Mouse (Mus musculus) neural tube, embryonic 10.5 days (tissue): ENCODE data around the gene Adgb.

Source experiments
- DNase-seq: peaks from one replicate; pipeline ENCODE4 v3.0.0-alpha.2; 2017; ENCODE audit warnings: low spot score; ENCODE audit errors: extremely low spot score

Gene Adgb

GRCm38 (mm10) chr10:10352184-10352583 is 119.9 kb downstream of the Adgb start:
- no peak for DNase-seq

GRCm38 (mm10) chr10:10350550-10350949 is 121.6 kb downstream of the Adgb start:
- DNase-seq: no peak

GRCm38 (mm10) chr10:10343930-10344329 is 128.2 kb downstream of the Adgb start:
- DNase-seq: no peak

- DNase-seq: no peak
Observed at GRCm38 (mm10) chr10:10325560-10325959, 146.6 kb downstream of the Adgb start.

- DNase-seq: no peak
Observed at GRCm38 (mm10) chr10:10322961-10323360, 149.2 kb downstream of the Adgb start.

- peak; percentile 46 for DNase-seq
Observed at GRCm38 (mm10) chr10:10321119-10321781, 150.9 kb downstream of the Adgb start.

- DNase-seq: no peak
Observed at GRCm38 (mm10) chr10:10320364-10321083, 151.6 kb downstream of the Adgb start.

DNA sequence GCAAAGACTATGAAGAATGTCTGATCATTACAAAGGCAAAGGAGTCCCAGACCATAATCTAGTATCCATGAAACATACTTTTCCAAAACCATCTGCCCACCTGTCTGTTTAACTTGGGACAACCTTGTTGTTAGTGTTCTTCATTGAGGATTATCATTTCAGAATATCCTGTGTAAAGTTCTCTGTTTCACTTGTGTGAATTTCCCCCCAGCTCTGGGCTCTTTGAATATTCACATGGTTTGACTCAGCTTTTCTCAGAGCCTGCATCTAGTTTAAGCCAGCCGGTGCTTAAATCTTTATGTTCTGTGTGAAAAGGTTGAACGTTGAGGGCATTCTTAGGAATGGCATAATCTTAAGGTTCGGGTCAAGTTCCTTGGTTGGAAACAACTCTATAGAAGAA is 154.0 kb downstream of the Adgb start:
- no peak for DNase-seq

- DNase-seq: no peak
Observed at GRCm38 (mm10) chr10:10315631-10316030, 156.5 kb downstream of the Adgb start.

- DNase-seq: no peak
Observed at GRCm38 (mm10) chr10:10314521-10314920, 157.6 kb downstream of the Adgb start.

DNA sequence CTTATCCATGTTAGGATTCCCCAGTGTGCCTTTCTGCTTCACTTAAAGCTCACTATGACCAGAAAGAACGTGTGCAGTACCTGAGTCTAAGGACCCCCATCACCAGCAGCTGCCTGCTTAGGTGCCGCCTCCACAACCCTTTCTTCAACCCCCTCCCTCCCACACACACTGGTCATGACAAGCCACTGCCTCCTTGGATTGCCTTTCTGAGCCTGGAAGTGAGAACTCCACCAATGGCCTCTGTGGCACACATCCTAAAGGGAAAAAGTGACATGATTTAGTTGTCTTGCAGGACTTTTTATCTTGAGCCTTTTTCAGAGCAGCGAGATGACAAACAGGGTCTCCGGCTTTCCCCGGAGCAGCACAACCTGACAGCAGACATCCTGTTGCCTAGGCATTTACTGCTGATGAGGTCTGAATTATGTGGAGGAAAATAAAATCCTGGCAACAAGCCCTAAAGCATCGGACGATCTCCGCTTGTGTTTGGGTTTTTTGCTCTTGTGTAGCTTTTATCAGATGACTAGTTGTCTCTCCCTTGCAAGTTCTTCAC is 162.2 kb downstream of the Adgb start:
- DNase-seq: no peak

DNA sequence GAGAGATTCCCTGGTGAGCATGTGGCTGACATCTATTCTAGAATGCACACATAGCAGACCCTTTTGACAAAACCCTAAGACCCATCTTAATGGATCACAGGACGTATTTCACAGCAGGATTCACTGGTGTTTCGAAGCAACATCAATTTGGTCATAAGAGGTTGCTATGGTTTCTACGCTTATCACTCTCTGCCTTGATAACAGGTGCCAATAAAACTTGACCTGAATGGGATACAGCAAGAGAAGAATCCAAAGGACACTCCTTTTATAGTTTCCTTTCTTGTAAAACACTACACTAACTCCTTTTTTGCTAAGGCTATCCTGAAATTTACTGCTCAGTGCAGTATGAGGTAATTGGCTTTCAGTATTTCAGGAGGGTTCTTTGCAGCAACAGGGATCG is 163.1 kb downstream of the Adgb start:
- DNase-seq: no peak

GRCm38 (mm10) chr10:10307384-10307783 is 164.7 kb downstream of the Adgb start:
- DNase-seq: no peak

GRCm38 (mm10) chr10:10304370-10304769 is 167.8 kb downstream of the Adgb start:
- no peak for DNase-seq

- DNase-seq: no peak
Observed at GRCm38 (mm10) chr10:10301692-10302091, 170.4 kb downstream of the Adgb start.

GRCm38 (mm10) chr10:10300915-10301439 is 171.1 kb downstream of the Adgb start:
- DNase-seq: peak; percentile 43

DNA sequence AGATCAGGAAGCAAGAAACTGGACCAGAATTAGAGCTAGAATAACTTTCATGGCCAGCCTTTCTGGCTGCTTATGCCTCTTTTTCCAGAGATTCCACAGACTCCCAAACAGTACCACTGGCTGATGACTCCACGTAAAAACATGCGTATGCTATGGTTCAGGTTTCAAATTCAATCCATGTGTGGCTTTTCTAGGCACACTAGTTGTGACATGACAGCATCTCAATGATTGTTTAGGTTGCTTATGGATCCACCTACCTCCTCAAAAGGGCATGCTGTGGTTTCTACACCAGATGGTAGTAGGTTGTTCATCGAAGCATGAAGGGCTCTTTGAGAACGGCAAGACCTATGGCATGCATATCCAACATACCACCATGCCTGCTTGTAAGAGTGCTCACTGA is 172.1 kb downstream of the Adgb start:
- DNase-seq: no peak

DNA sequence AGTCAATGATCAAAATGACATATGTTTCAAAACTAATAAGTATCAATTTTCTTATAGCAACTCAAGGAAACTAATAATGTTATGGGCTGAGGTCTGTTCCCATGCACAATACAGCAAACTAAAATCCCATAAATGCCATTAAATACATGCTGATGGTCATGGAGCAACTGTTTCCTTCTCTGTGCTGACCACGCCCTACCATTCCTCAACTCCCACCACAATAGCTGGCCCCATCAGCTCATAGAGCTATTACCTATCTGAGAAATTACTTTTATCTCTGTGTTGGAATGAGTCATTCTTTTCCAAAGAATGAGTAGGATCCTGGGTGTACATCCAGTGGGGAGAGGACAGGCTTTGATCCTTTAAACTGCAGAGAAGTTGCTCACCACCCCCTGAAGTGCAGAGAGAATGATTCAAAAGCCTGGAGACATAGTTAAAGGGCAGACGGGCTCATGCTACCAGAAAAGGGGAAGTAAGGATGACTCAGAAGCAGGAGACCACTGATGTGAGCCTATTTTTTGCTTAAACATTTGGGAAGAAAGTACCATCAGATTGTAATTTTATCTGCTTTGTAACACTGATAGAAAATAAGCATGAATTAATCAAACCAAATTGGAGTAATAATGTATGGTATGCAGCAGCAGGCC is 184.8 kb downstream of the Adgb start:
- no peak for DNase-seq
